Mouse (Mus musculus) spleen, adult 18-20 months (tissue): Measurements from ENCODE around the gene Ncoa6.
A peak's percentile ranks its signal among the peaks of the same experiment; 100 is the strongest.

Experiments used
- DNase-seq, 2 experiments: peaks; one replicate each; pipeline ENCODE4 v3.0.0; 2022; ENCODE audit warnings: mixed read lengths in 2 of 2

Gene Ncoa6

DNA sequence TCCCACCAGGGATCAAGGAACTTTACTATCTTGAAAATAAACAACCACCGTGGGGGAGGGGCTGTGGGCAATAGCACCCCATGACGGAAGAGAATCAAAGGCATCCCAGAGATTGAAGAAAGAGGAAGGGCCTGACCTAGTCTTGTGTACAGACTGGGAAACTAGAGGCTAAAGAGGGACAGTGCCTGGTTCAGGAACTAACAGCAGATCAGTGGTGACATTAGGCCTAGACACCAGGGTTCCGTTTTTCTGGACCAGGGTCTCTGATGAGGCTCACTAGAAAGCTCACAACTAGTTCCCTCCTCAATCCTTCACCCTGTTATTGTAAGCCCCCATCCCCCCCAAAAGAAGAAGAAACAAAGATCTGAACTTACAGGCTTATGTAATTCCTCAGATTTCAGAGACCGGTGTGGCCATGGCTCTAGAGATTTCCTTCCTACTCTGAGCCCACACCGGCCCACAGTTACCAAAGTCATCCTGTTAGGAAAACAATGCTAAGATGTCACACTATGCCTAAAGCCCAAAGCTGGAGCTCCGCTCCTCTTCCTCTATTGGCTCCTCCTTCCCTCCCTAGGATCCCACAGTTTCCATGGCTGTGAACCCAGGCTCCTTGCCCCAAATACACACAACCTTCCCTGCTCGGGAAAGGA is 105.9 kb downstream of the Ncoa6 start:
- DNase-seq = no peak

GRCm38 (mm10) chr2:155357686-155358399 is 115.9 kb downstream of the Ncoa6 start:
- DNase-seq = peak in 1 of 2 experiments; percentile 18

GRCm38 (mm10) chr2:155356971-155357591 is 116.6 kb downstream of the Ncoa6 start, which contains the start of gene Pigu:
Pigu (minus strand) TSS chr2:155357430.
- DNase-seq = peak; percentile 84 to 89

- no peak for DNase-seq
These were observed 119.3 kb downstream of the Ncoa6 start for GRCm38 (mm10) chr2:155354402-155354801.

GRCm38 (mm10) chr2:155346670-155347069 is 127.0 kb downstream of the Ncoa6 start:
- DNase-seq = no peak
